Mouse (Mus musculus) myocyte (in vitro differentiated cells): ENCODE results near the gene Lrrk1. TPM values are rescaled to one million over a fixed set of nuclear protein-coding genes. Genes with fewer than 3 reads are reported as not detected.

Source experiments
- H3K27me3 ChIP-seq: one replicate; pipeline ENCODE4 v1.6.1; 2011; ENCODE audit not compliant: control insufficient read depth, insufficient read depth, insufficient read length
- H3K36me3 ChIP-seq: one replicate; pipeline ENCODE4 v1.6.1; 2011; ENCODE audit not compliant: control insufficient read depth, insufficient read depth
- H3K4me2 ChIP-seq: one replicate; pipeline ENCODE4 v1.6.1; 2011; ENCODE audit warnings: low read depth, control low read depth
- H3K4me3 ChIP-seq: one replicate; pipeline ENCODE4 v1.5.1; 2011; ENCODE audit warnings: mild to moderate bottlenecking, control low read depth, moderate library complexity
- H3K79me2 ChIP-seq: one replicate; pipeline ENCODE4 v1.6.1; 2011; ENCODE audit not compliant: control insufficient read depth, insufficient read depth
- H3ac ChIP-seq: one replicate; pipeline ENCODE4 v1.6.1; 2011; ENCODE audit not compliant: control insufficient read depth, insufficient read length
- CEBPB ChIP-seq: IDR thresholded peaks from 2 replicates; pipeline ENCODE4 v1.6.1; 2011; ENCODE audit warnings: mild to moderate bottlenecking, moderate library complexity; ENCODE audit not compliant: poor library complexity, insufficient read depth, severe bottlenecking
- E2F4 ChIP-seq: IDR thresholded peaks from one replicate; pipeline ENCODE4 v1.6.1; 2011; ENCODE audit warnings: mild to moderate bottlenecking, control low read depth, moderate library complexity; ENCODE audit not compliant: insufficient read depth
- MAX ChIP-seq: IDR thresholded peaks from one replicate; pipeline ENCODE4 v1.6.1; 2011; ENCODE audit warnings: low read depth, mild to moderate bottlenecking, control low read depth
- MYOD1 ChIP-seq, 3 experiments: IDR thresholded peaks; one replicate each; pipeline ENCODE4 v1.6.1; 2011; ENCODE audit warnings: control low read depth in 2 of 3, low read depth in 2 of 3, mild to moderate bottlenecking in 2 of 3, moderate library complexity in 1 of 3; ENCODE audit not compliant: insufficient read length in 2 of 3, control insufficient read depth in 1 of 3
- MYOG ChIP-seq, 3 experiments: IDR thresholded peaks; one replicate each; pipeline ENCODE4 v1.6.1; 2011; ENCODE audit warnings: control low read depth in 2 of 3, low read depth in 2 of 3, mild to moderate bottlenecking in 2 of 3; ENCODE audit not compliant: insufficient read length in 2 of 3, control insufficient read depth in 1 of 3, insufficient read depth in 1 of 3
- POLR2A ChIP-seq: IDR thresholded peaks from one replicate; pipeline ENCODE4 v1.6.1; 2011; ENCODE audit warnings: low read depth, mild to moderate bottlenecking, control low read depth, moderate library complexity; ENCODE audit not compliant: insufficient read length
- POLR2AphosphoS2 ChIP-seq: IDR thresholded peaks from one replicate; pipeline ENCODE4 v1.6.1; 2011; ENCODE audit warnings: low read depth, control low read depth; ENCODE audit not compliant: insufficient read length
- REST ChIP-seq: IDR thresholded peaks from one replicate; pipeline ENCODE4 v1.6.1; 2011; ENCODE audit warnings: mild to moderate bottlenecking, control low read depth, moderate library complexity; ENCODE audit not compliant: insufficient read depth, insufficient read length
- SRF ChIP-seq: IDR thresholded peaks from one replicate; pipeline ENCODE4 v1.6.1; 2011; ENCODE audit warnings: low read depth; ENCODE audit not compliant: control insufficient read depth, insufficient read length
- TCF12 ChIP-seq: IDR thresholded peaks from one replicate; pipeline ENCODE4 v1.6.1; 2011; ENCODE audit warnings: mild to moderate bottlenecking, control low read depth; ENCODE audit not compliant: poor library complexity, insufficient read depth, severe bottlenecking
- TCF3 ChIP-seq: IDR thresholded peaks from one replicate; pipeline ENCODE4 v1.6.1; 2011; ENCODE audit warnings: low read depth, control low read depth; ENCODE audit not compliant: insufficient read length
- USF1 ChIP-seq: IDR thresholded peaks from one replicate; pipeline ENCODE4 v1.6.1; 2011; ENCODE audit warnings: low read depth, mild to moderate bottlenecking, control low read depth, moderate library complexity
- polyA plus RNA-seq: library from polyadenylated mRNA; unstranded; fragments of >200 nt; fragmentation: generic; extraction: Trizol; gene quantifications from one replicate; pipeline ENCODE4 v1.2.1, GENCODE M21; 2012; ENCODE audit warnings: missing spikeins

Lrrk1 gene
- polyA plus RNA-seq, 1 experiment, result 24.8 TPM

GRCm38 (mm10) chr7:66233141-66233946 lies 154.8 kb downstream of the Lrrk1 start:
- Histone ChIP-seq H3K4me2 (peak overlapping the region; percentile 47), H3ac (no peak overlapping the region), H3K36me3 (no peaks in the 10 kb centered on the region), H3K79me2 (no peaks in the 10 kb centered on the region), H3K27me3 (no peaks in the 10 kb centered on the region), H3K4me3 (no peak overlapping the region)
- TF ChIP-seq MYOD1 (IDR thresholded peaks at IDR 0.05; ENCODE audit: control insufficient read depth in 1 of 3, insufficient read length in 2 of 3, low read depth in 2 of 3) (peak in 2 of 3 experiments; percentile 30 to 60), TCF3 (no peak), E2F4 (no peak), MYOG (IDR thresholded peaks at IDR 0.05; ENCODE audit: control insufficient read depth in 1 of 3, insufficient read depth in 1 of 3, insufficient read length in 2 of 3, low read depth in 2 of 3) (peak in 1 of 3 experiments; percentile 52), CEBPB (no peak)

DNA sequence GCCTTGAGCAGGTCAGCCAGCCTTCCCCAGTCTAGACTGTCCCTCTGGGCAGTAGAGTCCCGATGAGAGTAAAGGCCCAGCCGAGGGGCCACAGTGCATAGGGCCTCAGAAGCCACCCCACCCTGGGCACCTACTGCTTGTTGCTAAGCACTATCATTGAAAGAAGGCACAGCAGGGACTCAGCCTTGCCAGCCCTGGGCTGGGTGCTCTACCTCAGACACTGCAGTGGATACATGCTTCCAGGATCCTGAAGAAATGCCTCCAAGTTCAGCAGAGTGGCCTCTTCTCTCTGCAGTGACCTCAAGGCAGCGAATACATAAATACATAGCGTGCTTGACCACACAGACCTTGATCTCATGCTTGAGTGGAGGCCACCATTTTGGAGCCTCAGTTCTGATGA lies 156.3 kb downstream of the Lrrk1 start:
- Histone ChIP-seq H3K4me2 (no peak overlapping the region), H3ac (no peak overlapping the region), H3K27me3 (no peaks in the 10 kb centered on the region), H3K4me3 (no peak overlapping the region), H3K36me3 (no peaks in the 10 kb centered on the region), H3K79me2 (no peaks in the 10 kb centered on the region)
- no peak for TF ChIP-seq POLR2A
- TF ChIP-seq MAX, result no peak
- TF ChIP-seq SRF, result no peak
- TF ChIP-seq MYOD1 (IDR thresholded peaks at IDR 0.05; ENCODE audit: control insufficient read depth in 1 of 3, insufficient read length in 2 of 3, low read depth in 2 of 3), result no peak
- no peak for TF ChIP-seq REST
- TF ChIP-seq TCF12, result no peak
- TF ChIP-seq E2F4, result no peak
- no peak for TF ChIP-seq CEBPB
- no peak for TF ChIP-seq POLR2AphosphoS2
- TF ChIP-seq USF1, result no peak
- no peak for TF ChIP-seq MYOG (IDR thresholded peaks at IDR 0.05; ENCODE audit: control insufficient read depth in 1 of 3, insufficient read depth in 1 of 3, insufficient read length in 2 of 3, low read depth in 2 of 3)
- no peak for TF ChIP-seq TCF3

DNA sequence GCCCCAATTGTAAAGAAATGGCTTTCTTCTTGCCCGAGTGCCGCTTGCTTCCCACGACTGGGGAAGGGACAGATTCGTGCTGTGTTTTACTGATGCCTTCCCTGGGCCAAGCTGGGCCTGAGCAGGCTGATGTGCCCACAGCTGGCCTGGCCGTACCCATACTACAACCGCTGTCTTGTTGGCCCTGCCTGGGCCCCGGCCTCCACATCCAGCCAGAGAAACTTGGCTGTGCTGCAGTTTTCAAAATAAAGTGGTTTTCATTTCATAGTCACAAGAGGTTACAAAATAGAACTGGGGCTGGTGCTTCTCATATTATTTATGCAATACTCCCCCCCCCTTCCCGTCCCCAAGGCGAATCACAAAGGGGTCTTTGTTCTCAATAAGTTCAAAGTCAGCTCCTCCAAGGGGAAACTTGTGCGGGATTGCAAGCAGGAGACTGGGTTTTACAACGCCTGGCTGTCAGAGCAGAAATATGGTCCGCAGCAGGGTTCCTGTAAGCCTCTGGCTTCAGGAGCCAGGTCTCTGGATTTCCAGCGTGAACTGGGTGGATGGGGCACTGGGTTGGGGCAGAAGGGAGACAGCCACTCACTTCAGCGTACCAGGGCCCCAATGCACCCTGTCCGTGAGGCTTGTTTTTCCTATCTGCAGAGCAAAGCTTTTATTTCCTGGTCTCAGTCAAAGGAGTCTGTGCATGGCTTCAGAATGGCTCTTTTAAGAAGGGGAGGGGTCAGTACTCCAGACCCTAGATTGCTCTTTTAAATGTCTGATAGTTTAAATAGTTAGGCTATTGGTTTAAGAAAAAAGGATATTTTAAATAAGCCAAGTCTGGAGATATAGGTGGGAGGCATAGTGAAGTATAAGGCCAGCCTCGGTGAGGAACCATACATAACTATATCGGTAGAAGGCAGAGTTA lies 157.3 kb downstream of the Lrrk1 start:
- no peaks in the 10 kb centered on the region for H3K79me2 ChIP-seq
- H3K27me3 ChIP-seq, result no peaks in the 10 kb centered on the region
- H3K4me3 ChIP-seq, result no peak overlapping the region
- no peak overlapping the region for H3ac ChIP-seq
- H3K4me2 ChIP-seq, result no peak overlapping the region
- H3K36me3 ChIP-seq, result no peaks in the 10 kb centered on the region
- TF ChIP-seq SRF, result no peak
- no peak for TF ChIP-seq TCF3
- TF ChIP-seq TCF12, result no peak
- TF ChIP-seq MYOD1 (IDR thresholded peaks at IDR 0.05; ENCODE audit: control insufficient read depth in 1 of 3, insufficient read length in 2 of 3, low read depth in 2 of 3), result no peak
- no peak for TF ChIP-seq REST
- no peak for TF ChIP-seq CEBPB
- no peak for TF ChIP-seq MYOG (IDR thresholded peaks at IDR 0.05; ENCODE audit: control insufficient read depth in 1 of 3, insufficient read depth in 1 of 3, insufficient read length in 2 of 3, low read depth in 2 of 3)
- no peak for TF ChIP-seq E2F4
- no peak for TF ChIP-seq MAX
- TF ChIP-seq USF1, result no peak
- no peak for TF ChIP-seq POLR2A
- no peak for TF ChIP-seq POLR2AphosphoS2

GRCm38 (mm10) chr7:66230246-66230637 lies 157.9 kb downstream of the Lrrk1 start:
- TF ChIP-seq MYOG (IDR thresholded peaks at IDR 0.05; ENCODE audit: control insufficient read depth in 1 of 3, insufficient read depth in 1 of 3, insufficient read length in 2 of 3, low read depth in 2 of 3) (no peak), MYOD1 (IDR thresholded peaks at IDR 0.05; ENCODE audit: control insufficient read depth in 1 of 3, insufficient read length in 2 of 3, low read depth in 2 of 3) (no peak), USF1 (no peak), MAX (no peak), POLR2A (no peak), CEBPB (no peak), REST (no peak), TCF12 (no peak), E2F4 (no peak), POLR2AphosphoS2 (no peak), SRF (no peak), TCF3 (no peak)
- H3K4me3 ChIP-seq, result no peak overlapping the region
- H3K27me3 ChIP-seq, result no peaks in the 10 kb centered on the region
- H3K4me2 ChIP-seq, result no peak overlapping the region
- H3ac ChIP-seq, result no peak overlapping the region
- H3K79me2 ChIP-seq, result no peaks in the 10 kb centered on the region
- H3K36me3 ChIP-seq, result no peaks in the 10 kb centered on the region
